Mouse (Mus musculus): Measurements from ENCODE around the gene Lrrc66.
"Not testable (repeated sequence)": the region's sequence is repeated elsewhere in the genome, so short reads cannot be mapped to it uniquely, and the experiment has no call there.

Gene Lrrc66

GRCm38 (mm10) chr5:73615211-73615610 lies 17.1 kb downstream of the Lrrc66 start:
- no peak for ATAC-seq (ENCODE audit: insufficient number of reproducible peaks, low FRiP score, low TSS enrichment)

GRCm38 (mm10) chr5:73613296-73613695 lies 19.0 kb downstream of the Lrrc66 start:
- ATAC-seq (ENCODE audit: insufficient number of reproducible peaks, low FRiP score, low TSS enrichment), result no peak

DNA sequence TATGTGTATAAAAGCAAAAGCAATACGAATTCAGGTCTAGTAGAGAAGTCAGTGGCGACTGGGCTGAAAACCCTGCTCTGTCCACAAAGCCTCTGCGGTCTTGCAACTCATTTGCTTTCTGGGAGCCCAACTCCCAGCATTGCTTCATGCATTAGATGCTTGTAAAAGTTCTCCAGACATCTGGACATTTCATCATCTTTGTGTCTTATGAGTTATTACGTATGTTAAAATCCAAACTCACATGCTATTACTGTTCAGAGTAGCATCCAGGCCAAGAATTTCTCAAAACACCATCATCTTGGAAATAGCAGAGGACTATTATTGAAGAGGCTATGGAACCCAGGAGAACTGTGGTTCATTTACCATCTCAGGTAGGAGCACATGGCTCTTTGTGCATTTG lies 21.3 kb downstream of the Lrrc66 start:
- no peak for ATAC-seq (ENCODE audit: insufficient number of reproducible peaks, low FRiP score, low TSS enrichment)

DNA sequence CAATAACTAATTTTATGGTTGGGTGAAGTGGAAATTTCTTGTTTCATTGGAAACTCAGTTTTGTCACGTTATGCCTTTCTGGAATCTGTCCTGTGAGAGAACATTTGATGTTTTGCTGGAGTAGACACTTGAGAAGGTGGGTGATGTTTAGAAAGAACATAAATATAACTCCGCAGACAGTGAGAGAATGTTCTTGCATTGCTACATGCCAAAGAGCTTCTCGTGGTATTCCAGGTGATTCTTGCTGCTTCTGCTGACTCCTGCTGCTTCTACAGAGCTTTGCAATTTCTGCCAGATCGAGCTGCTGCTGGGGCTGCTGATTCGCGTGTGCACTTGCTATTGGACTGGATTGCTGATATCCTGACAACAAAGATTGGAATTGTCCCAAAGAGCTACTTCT lies 27.4 kb downstream of the Lrrc66 start:
- no peak for ATAC-seq (ENCODE audit: insufficient number of reproducible peaks, low FRiP score, low TSS enrichment)

DNA sequence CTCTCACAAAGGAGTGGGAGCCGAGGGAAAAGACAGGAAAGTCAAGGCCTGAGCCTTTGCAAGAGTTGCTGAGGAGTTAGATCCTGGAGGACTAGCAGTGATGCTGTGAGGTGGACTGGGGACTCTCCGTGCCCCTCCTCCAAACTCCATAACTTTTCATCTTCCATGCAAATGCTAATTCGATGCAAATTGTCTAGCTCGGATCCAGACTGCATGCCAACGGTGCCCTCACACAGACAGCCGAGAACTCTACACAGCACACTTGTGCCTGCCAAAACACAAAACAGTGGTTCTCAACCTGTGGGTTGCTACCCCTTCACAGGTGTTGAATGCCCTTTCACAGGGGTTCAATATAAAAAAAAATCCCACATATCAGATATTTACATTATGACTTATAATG lies 27.8 kb downstream of the Lrrc66 start:
- ATAC-seq (ENCODE audit: insufficient number of reproducible peaks, low FRiP score, low TSS enrichment), result no peak

- no peak for ATAC-seq (ENCODE audit: insufficient number of reproducible peaks, low FRiP score, low TSS enrichment)
These were observed 29.5 kb downstream of the Lrrc66 start for GRCm38 (mm10) chr5:73602865-73603264.

- 0 out of 2 replicates have a peak, but pooled peaks have one; percentile 31 for ATAC-seq (ENCODE audit: insufficient number of reproducible peaks, low FRiP score, low TSS enrichment)
These were observed 31.0 kb downstream of the Lrrc66 start for GRCm38 (mm10) chr5:73601361-73601763.

GRCm38 (mm10) chr5:73599991-73600390 lies 32.3 kb downstream of the Lrrc66 start:
- no peak for ATAC-seq (ENCODE audit: insufficient number of reproducible peaks, low FRiP score, low TSS enrichment)

DNA sequence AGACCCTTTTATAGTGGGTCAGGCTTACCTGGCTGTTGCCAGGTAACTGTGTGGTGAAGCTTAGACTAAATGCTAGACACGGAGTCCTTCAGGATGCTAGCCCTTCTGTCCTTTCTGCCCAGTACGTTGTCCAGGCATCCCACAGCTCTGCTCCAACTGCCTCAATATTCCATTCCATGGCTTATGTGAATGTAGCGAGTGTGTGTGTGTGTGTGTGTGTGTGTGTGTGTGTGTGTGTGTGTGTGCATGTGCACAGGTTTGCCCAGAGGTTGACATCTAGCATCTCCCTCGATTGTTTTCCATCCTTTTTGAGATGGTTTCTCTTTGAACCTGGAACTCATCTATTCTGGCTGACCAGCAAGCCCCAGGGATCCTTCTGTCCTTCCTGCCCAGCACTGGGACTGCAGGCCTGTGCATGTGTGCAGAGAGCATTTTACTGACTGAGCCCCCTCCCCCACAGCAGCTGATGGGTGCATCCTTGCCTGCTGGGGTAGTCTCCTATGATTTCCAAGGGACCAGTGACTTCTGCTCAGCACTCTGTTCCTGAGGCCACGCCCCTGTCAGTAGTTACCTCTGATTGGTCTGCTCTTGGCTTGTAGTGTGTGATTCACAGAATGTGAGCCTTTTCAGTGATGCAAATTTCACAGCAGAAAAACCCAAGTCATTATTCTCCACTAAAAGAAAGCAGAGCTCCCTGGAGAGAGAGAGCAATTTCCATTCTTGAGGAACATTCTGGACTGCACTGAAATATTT lies 33.2 kb downstream of the Lrrc66 start:
- no peak for ATAC-seq (ENCODE audit: insufficient number of reproducible peaks, low FRiP score, low TSS enrichment)

DNA sequence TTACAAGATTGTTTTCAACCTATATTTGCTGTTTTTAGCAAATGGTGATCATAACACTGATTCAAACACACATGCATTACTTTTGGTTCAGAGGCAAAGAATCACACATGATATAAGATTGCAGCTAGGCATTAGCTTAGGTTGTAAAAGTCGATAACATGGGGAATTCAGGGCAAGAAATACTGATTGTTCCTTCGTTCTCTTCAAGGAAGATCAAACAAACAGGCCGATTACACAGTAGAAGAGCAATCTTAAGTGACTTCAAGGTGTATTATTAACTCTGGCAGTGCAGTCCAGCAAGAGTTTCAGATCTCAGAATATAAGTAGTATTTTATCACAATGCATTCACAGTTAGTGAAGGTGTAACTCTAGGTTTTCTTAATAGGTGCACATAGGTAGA lies 45.2 kb downstream of the Lrrc66 start:
- ATAC-seq (ENCODE audit: insufficient number of reproducible peaks, low FRiP score, low TSS enrichment), result no peak

DNA sequence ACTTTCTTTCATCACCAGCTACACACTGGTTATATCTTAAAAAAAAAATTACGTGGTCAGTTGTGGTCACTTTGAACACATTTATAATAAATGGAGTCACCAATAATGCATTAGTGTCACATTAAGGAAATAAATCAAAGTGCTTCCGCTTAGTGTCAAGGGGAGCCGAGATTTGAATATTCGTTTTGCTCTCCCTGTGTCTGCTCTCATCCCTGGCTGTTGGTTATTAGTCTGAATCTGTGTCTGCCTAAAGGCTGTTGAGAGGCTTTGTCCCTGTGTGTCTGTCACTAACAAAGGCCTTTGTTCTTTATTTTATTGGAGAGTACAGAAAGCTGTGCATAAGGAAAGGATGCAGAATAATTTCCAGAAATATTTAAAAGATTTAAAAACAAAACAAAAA lies 45.7 kb downstream of the Lrrc66 start:
- ATAC-seq (ENCODE audit: insufficient number of reproducible peaks, low FRiP score, low TSS enrichment), result no peak

GRCm38 (mm10) chr5:73585212-73586115 lies 46.9 kb downstream of the Lrrc66 start:
- ATAC-seq (ENCODE audit: insufficient number of reproducible peaks, low FRiP score, low TSS enrichment), result peak; percentile 96

DNA sequence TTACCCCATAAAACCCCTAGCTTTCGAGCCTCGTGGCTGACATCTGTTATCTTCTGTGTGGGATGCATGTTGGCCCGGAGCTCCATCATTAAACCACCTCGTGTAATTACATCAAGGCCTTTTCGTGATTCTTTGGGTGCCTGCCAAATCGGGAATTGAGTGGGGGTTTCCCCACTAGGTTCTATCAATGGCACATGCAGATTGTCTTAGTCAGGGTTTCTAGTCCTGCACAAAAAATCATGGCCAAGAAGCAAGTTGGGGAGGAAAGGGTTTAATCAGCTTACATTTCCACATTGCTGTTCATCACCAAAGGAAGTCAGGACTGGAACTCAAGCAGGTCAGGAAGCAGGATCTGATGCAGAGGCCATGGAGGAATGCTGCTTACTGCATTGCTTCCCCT lies 48.3 kb downstream of the Lrrc66 start:
- not testable (repeated sequence) for ATAC-seq (ENCODE audit: insufficient number of reproducible peaks, low FRiP score, low TSS enrichment)

GRCm38 (mm10) chr5:73578131-73578530 lies 54.2 kb downstream of the Lrrc66 start:
- no peak for ATAC-seq (ENCODE audit: insufficient number of reproducible peaks, low FRiP score, low TSS enrichment)

DNA sequence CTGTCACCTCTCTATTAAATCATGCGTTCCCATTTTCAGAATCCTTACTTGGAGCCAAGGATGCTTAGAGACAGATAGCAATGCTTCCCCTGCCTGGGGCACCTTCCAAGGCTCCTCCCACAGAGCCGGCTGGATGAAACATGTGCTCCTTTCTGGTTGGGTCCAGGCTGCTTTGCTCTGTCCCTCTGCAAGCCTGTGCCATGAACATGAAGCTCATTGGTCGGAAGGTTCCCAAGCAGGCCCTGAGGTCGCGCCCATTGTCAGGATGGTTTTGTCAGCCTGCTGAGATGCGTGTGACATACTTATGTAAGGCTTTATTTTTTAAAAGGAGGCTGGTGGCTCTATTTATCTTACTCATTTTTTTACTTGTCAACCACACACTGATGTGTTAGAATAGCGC lies 55.6 kb downstream of the Lrrc66 start:
- ATAC-seq (ENCODE audit: insufficient number of reproducible peaks, low FRiP score, low TSS enrichment), result no peak

DNA sequence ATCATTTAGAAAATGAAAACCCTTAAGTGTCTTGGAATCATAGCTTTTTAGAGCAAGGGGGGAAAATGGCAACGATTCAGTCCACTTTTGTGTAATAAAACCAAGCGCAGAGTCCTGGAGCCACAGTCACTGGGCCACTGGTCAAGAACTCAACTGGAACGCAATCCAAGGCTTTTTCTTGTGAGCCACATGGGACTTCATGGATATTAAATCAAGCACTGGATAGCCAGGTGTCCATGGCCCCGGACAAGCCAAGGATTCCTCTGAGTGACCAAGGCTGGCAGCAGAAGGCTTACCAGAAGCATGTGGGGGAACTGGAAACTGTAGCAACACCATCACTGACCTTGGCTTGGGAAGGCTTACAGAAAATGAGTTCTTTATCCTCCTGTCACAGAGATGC lies 57.7 kb downstream of the Lrrc66 start:
- no peak for ATAC-seq (ENCODE audit: insufficient number of reproducible peaks, low FRiP score, low TSS enrichment)

- no peak for ATAC-seq (ENCODE audit: insufficient number of reproducible peaks, low FRiP score, low TSS enrichment)
These were observed 58.5 kb downstream of the Lrrc66 start for GRCm38 (mm10) chr5:73573789-73574188.

DNA sequence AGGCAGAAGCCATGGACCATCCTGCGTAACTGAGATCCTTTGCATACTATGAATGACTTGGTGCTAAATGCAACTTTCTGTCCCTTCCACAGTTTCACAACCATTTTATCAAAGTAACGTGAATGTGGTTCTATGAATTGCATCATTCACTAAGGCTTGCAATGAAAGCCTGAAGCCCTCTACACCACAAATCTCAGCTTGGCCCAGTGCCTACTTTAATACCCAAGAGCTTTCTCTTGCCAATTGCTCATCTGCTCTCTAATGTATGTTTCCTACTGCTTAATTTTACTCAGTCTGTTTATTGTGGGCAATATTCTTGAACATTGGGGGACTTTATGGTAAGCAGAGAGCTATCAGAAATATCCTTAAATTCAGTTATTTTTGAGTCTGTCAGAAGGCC lies 59.5 kb downstream of the Lrrc66 start:
- no peak for ATAC-seq (ENCODE audit: insufficient number of reproducible peaks, low FRiP score, low TSS enrichment)

DNA sequence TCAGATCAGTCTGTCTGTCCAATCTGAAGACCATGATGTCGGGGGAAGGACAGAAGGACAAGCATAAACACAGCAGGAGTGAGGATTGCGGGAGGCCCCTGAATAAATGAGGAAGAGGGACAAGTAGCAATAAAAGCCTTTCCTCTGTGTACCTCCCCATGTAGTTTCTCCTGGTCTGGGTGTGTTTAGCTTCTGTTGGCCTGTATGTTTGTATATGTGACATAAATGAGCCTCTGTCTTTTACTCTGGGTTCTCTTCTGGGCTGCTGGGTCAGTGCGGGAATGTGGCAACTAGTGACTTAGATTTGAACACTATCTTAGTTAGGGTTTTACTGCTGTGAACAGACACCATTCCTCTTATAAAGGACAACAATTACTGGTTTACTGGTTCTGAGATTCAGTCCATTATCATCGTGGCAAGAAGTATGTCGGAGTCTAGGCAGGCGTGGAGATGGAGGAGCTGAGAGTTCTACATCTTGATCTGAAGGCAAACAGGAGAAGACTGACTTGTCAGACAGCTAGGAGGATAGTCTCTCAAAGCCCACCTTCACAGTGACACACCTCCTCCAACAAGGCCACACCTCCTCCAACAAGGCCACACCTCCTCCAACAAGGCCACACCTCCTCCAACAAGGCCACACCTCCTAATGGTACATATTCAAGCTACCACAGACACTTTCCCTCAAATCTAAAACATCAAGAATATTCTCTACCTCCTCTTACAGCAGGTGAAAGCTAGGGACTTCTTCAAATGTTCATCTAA lies 60.8 kb downstream of the Lrrc66 start:
- ATAC-seq (ENCODE audit: insufficient number of reproducible peaks, low FRiP score, low TSS enrichment), result no peak

GRCm38 (mm10) chr5:73569181-73569580 lies 63.1 kb downstream of the Lrrc66 start:
- ATAC-seq (ENCODE audit: insufficient number of reproducible peaks, low FRiP score, low TSS enrichment), result no peak

- no peak for ATAC-seq (ENCODE audit: insufficient number of reproducible peaks, low FRiP score, low TSS enrichment)
These were observed 65.4 kb downstream of the Lrrc66 start for GRCm38 (mm10) chr5:73566892-73567291.
